Mouse (Mus musculus): Measurements from ENCODE around the gene Kcnb1.

Kcnb1 gene

GRCm38 (mm10) chr2:167123936-167124335 is 66.0 kb downstream of the Kcnb1 start:
- peak; percentile 14 for DNase-seq

GRCm38 (mm10) chr2:167122737-167123136 is 67.2 kb downstream of the Kcnb1 start:
- DNase-seq: no peak

GRCm38 (mm10) chr2:167121996-167122395 is 68.0 kb downstream of the Kcnb1 start:
- DNase-seq: no peak

GRCm38 (mm10) chr2:167121228-167121627 is 68.7 kb downstream of the Kcnb1 start:
- peak; percentile 22 for DNase-seq

- no peak for DNase-seq
Measured at GRCm38 (mm10) chr2:167120186-167120830, 69.6 kb downstream of the Kcnb1 start.

- DNase-seq: no peak
Measured at GRCm38 (mm10) chr2:167118046-167118445, 71.9 kb downstream of the Kcnb1 start.

- peak; percentile 81 for DNase-seq
Measured at GRCm38 (mm10) chr2:167112737-167113136, 77.2 kb downstream of the Kcnb1 start.

GRCm38 (mm10) chr2:167112259-167112658 is 77.7 kb downstream of the Kcnb1 start:
- DNase-seq: no peak

GRCm38 (mm10) chr2:167109506-167109905 is 80.4 kb downstream of the Kcnb1 start:
- DNase-seq: no peak

- DNase-seq: no peak
Measured at GRCm38 (mm10) chr2:167103546-167103945, 86.4 kb downstream of the Kcnb1 start.

- peak; percentile 32 for DNase-seq
Measured at GRCm38 (mm10) chr2:167101743-167102441, 88.1 kb downstream of the Kcnb1 start.

GRCm38 (mm10) chr2:167094688-167095087 is 95.3 kb downstream of the Kcnb1 start:
- DNase-seq: no peak

- DNase-seq: no peak
Measured at GRCm38 (mm10) chr2:167093171-167093900, 96.6 kb downstream of the Kcnb1 start.

GRCm38 (mm10) chr2:167090271-167090670 is 99.7 kb downstream of the Kcnb1 start:
- no peak for DNase-seq

GRCm38 (mm10) chr2:167086836-167087235 is 103.1 kb downstream of the Kcnb1 start:
- DNase-seq: no peak

- DNase-seq: no peak
Measured at GRCm38 (mm10) chr2:167086092-167086491, 103.9 kb downstream of the Kcnb1 start.

- DNase-seq: no peak
Measured at GRCm38 (mm10) chr2:167081639-167082038, 108.3 kb downstream of the Kcnb1 start.

- no peak for DNase-seq
Measured at GRCm38 (mm10) chr2:167081135-167081534, 108.8 kb downstream of the Kcnb1 start.

- no peak for DNase-seq
Measured at GRCm38 (mm10) chr2:167080387-167080786, 109.6 kb downstream of the Kcnb1 start.

GRCm38 (mm10) chr2:167079535-167080257 is 110.3 kb downstream of the Kcnb1 start:
- no peak for DNase-seq

GRCm38 (mm10) chr2:167078931-167079495 is 110.9 kb downstream of the Kcnb1 start:
- no peak for DNase-seq

- no peak for DNase-seq
Measured at GRCm38 (mm10) chr2:167078486-167078885, 111.5 kb downstream of the Kcnb1 start.
